Mouse (Mus musculus): Measurements from ENCODE around the gene Serpina3m.
"Not testable (repeated sequence)": the region's sequence is repeated elsewhere in the genome, so short reads cannot be mapped to it uniquely, and the experiment has no call there.

The Serpina3m gene

GRCm38 (mm10) chr12:104386878-104387277 is 48.6 kb downstream of the Serpina3m start:
- DNase-seq (ENCODE audit: low read depth in 2 of 2, low spot score in 2 of 2) = not testable (repeated sequence)

GRCm38 (mm10) chr12:104388477-104388876 is 50.2 kb downstream of the Serpina3m start:
- no peak for DNase-seq (ENCODE audit: low read depth in 2 of 2, low spot score in 2 of 2)

GRCm38 (mm10) chr12:104391057-104391456 is 52.8 kb downstream of the Serpina3m start:
- not testable (repeated sequence) for DNase-seq (ENCODE audit: low read depth in 2 of 2, low spot score in 2 of 2)

GRCm38 (mm10) chr12:104403968-104404367 is 65.7 kb downstream of the Serpina3m start:
- DNase-seq (ENCODE audit: low read depth in 2 of 2, low spot score in 2 of 2) = no peak

- DNase-seq (ENCODE audit: low read depth in 2 of 2, low spot score in 2 of 2) = no peak
These were observed 68.2 kb downstream of the Serpina3m start, which contains the start of gene Serpina3n for GRCm38 (mm10) chr12:104406454-104406885. Gene Serpina3n, plus strand, starts transcription at chr12:104406729.

GRCm38 (mm10) chr12:104412507-104412906 is 74.2 kb downstream of the Serpina3m start:
- no peak for DNase-seq (ENCODE audit: low read depth in 2 of 2, low spot score in 2 of 2)

- DNase-seq (ENCODE audit: low read depth in 2 of 2, low spot score in 2 of 2) = no peak
These were observed 76.3 kb downstream of the Serpina3m start for GRCm38 (mm10) chr12:104414576-104414975.

GRCm38 (mm10) chr12:104415625-104416315 is 77.5 kb downstream of the Serpina3m start:
- no peak for DNase-seq (ENCODE audit: low read depth in 2 of 2, low spot score in 2 of 2)

GRCm38 (mm10) chr12:104418340-104419135 is 80.3 kb downstream of the Serpina3m start:
- DNase-seq (ENCODE audit: low read depth in 2 of 2, low spot score in 2 of 2) = peak in 1 of 2 experiments; percentile 7

GRCm38 (mm10) chr12:104419136-104419462 is 80.8 kb downstream of the Serpina3m start:
- no peak for DNase-seq (ENCODE audit: low read depth in 2 of 2, low spot score in 2 of 2)

GRCm38 (mm10) chr12:104422615-104423392 is 84.5 kb downstream of the Serpina3m start:
- DNase-seq (ENCODE audit: low read depth in 2 of 2, low spot score in 2 of 2) = no peak

GRCm38 (mm10) chr12:104425591-104425990 is 87.3 kb downstream of the Serpina3m start:
- no peak for DNase-seq (ENCODE audit: low read depth in 2 of 2, low spot score in 2 of 2)

GRCm38 (mm10) chr12:104426915-104427314 is 88.6 kb downstream of the Serpina3m start:
- DNase-seq (ENCODE audit: low read depth in 2 of 2, low spot score in 2 of 2) = no peak

GRCm38 (mm10) chr12:104431359-104431758 is 93.1 kb downstream of the Serpina3m start:
- no peak for DNase-seq (ENCODE audit: low read depth in 2 of 2, low spot score in 2 of 2)

GRCm38 (mm10) chr12:104433214-104433613 is 94.9 kb downstream of the Serpina3m start:
- no peak for DNase-seq (ENCODE audit: low read depth in 2 of 2, low spot score in 2 of 2)

GRCm38 (mm10) chr12:104433951-104434735 is 95.9 kb downstream of the Serpina3m start:
- DNase-seq (ENCODE audit: low read depth in 2 of 2, low spot score in 2 of 2) = no peak

GRCm38 (mm10) chr12:104440087-104440760 is 101.9 kb downstream of the Serpina3m start:
- DNase-seq (ENCODE audit: low read depth in 2 of 2, low spot score in 2 of 2) = no peak

- DNase-seq (ENCODE audit: low read depth in 2 of 2, low spot score in 2 of 2) = no peak
These were observed 105.4 kb downstream of the Serpina3m start for GRCm38 (mm10) chr12:104443716-104444115.
